Mouse (Mus musculus) midbrain, embryonic 10.5 days (tissue): ENCODE data around the gene Auh. TPM values are rescaled to one million over a fixed set of nuclear protein-coding genes. Genes with fewer than 3 reads are reported as not detected.

ENCODE experiments used
- DNase-seq: peaks from one replicate; pipeline ENCODE4 v3.0.0-alpha.2; 2017; ENCODE audit warnings: low spot score
- H3K27ac ChIP-seq: fragments of 300-500 bp; sonication (generic); replicated peaks from 2 replicates; pipeline ENCODE4 v1.5.1; 2016; ENCODE audit warnings: mild to moderate bottlenecking
- H3K27me3 ChIP-seq: fragments of 300-500 bp; sonication (generic); 2 replicates; pipeline ENCODE4 v1.6.1; 2016; ENCODE audit warnings: low read depth, mild to moderate bottlenecking; ENCODE audit not compliant: poor library complexity, severe bottlenecking
- H3K36me3 ChIP-seq: fragments of 300-500 bp; sonication (generic); 2 replicates; pipeline ENCODE4 v1.6.1; 2016; ENCODE audit warnings: mild to moderate bottlenecking, moderate library complexity
- H3K4me1 ChIP-seq: fragments of 300-500 bp; sonication (generic); 2 replicates; pipeline ENCODE4 v1.6.1; 2016
- H3K4me3 ChIP-seq: fragments of 300-500 bp; sonication (generic); 2 replicates; pipeline ENCODE4 v1.5.1; 2016; ENCODE audit warnings: mild to moderate bottlenecking, moderate library complexity
- H3K9me3 ChIP-seq: fragments of 300-500 bp; sonication (generic); replicated peaks from 2 replicates; pipeline ENCODE4 v1.6.1; 2016; ENCODE audit warnings: mild to moderate bottlenecking
- WGBS: fragments of 180-500 bp; shearing (Covaris S2); methylation state at CpG from one replicate; pipeline ENCODE4 v1.1.7; 2016; 5-methylcytosine and 5-hydroxymethylcytosine counted together
- polyA plus RNA-seq: library from polyadenylated mRNA; unstranded; fragments of >200 nt; fragmentation: Nextera tagmentation; extraction: Ambion mirVana; gene quantifications from 2 replicates; pipeline ENCODE4 v1.2.1, GENCODE M21; 2016

Auh gene
- polyA plus RNA-seq, 1 experiment from 2014 or later, result 35.2 TPM

GRCm38 (mm10) chr13:52845618-52846017 is 83.9 kb downstream of the Auh start:
- Histone ChIP-seq H3K27me3 (no peaks in the 10 kb centered on the region), H3K4me3 (no peak overlapping the region), H3K9me3 (no peaks in the 10 kb centered on the region), H3K27ac (no peak overlapping the region), H3K4me1 (no peaks in the 10 kb centered on the region; the same call in 1 of the 2 replicates), H3K36me3 (peaks cover 2% of the 10 kb centered on the region; the same call in 1 of the 2 replicates)
- DNase-seq, result no peak
- WGBS, result 88% methylated on average over 4 of the region's 4 CpGs

GRCm38 (mm10) chr13:52843536-52844178 is 85.8 kb downstream of the Auh start:
- H3K9me3 ChIP-seq, result no peaks in the 10 kb centered on the region
- 0 out of 2 replicates have a peak, but pooled peaks cover 9% of the 10 kb centered on the region for H3K4me1 ChIP-seq
- H3K36me3 ChIP-seq, result peaks cover 3% of the 10 kb centered on the region; the same call in 1 of the 2 replicates
- H3K27ac ChIP-seq, result no peak overlapping the region
- no peaks in the 10 kb centered on the region for H3K27me3 ChIP-seq
- DNase-seq, result no peak
- no peak overlapping the region for H3K4me3 ChIP-seq
- WGBS, result 93% methylated on average over 10 of the region's 10 CpGs

- Histone ChIP-seq H3K36me3 (peaks cover 21% of the 10 kb centered on the region; the same call in 1 of the 2 replicates), H3K4me1 (0 out of 2 replicates have a peak, but pooled peaks cover 9% of the 10 kb centered on the region), H3K9me3 (no peaks in the 10 kb centered on the region), H3K4me3 (no peak overlapping the region), H3K27me3 (no peaks in the 10 kb centered on the region), H3K27ac (no peak overlapping the region)
- 93% methylated on average over 8 of the region's 8 CpGs for WGBS
- no peak for DNase-seq
These were observed 93.2 kb downstream of the Auh start for GRCm38 (mm10) chr13:52836231-52836630.

- Histone ChIP-seq H3K27me3 (no peaks in the 10 kb centered on the region), H3K27ac (no peak overlapping the region), H3K4me1 (0 out of 2 replicates have a peak, but pooled peaks cover 5% of the 10 kb centered on the region), H3K36me3 (peaks cover 19% of the 10 kb centered on the region; the same call in 1 of the 2 replicates), H3K9me3 (no peaks in the 10 kb centered on the region), H3K4me3 (no peak overlapping the region)
- no peak for DNase-seq
- WGBS, result 84% methylated on average over 8 of the region's 8 CpGs
These were observed 94.9 kb downstream of the Auh start for GRCm38 (mm10) chr13:52834591-52834990.

- WGBS, result 90% methylated on average over 2 of the region's 2 CpGs
- peaks cover 19% of the 10 kb centered on the region; the same call in 1 of the 2 replicates for H3K36me3 ChIP-seq
- H3K4me1 ChIP-seq, result 0 out of 2 replicates have a peak, but pooled peaks cover 4% of the 10 kb centered on the region
- H3K9me3 ChIP-seq, result no peaks in the 10 kb centered on the region
- no peaks in the 10 kb centered on the region for H3K27me3 ChIP-seq
- no peak overlapping the region for H3K4me3 ChIP-seq
- no peak for DNase-seq
- H3K27ac ChIP-seq, result no peak overlapping the region
These were observed 95.7 kb downstream of the Auh start for GRCm38 (mm10) chr13:52833748-52834147.

- no peak for DNase-seq
- 76% methylated on average over 4 of the region's 4 CpGs for WGBS
- Histone ChIP-seq H3K4me1 (peaks cover 7% of the 10 kb centered on the region; the same call in 1 of the 2 replicates), H3K27ac (no peak overlapping the region), H3K9me3 (no peaks in the 10 kb centered on the region), H3K4me3 (no peak overlapping the region), H3K27me3 (no peaks in the 10 kb centered on the region), H3K36me3 (peaks cover 19% of the 10 kb centered on the region; the same call in 1 of the 2 replicates)
These were observed 96.3 kb downstream of the Auh start for GRCm38 (mm10) chr13:52833220-52833619.

GRCm38 (mm10) chr13:52832481-52833170 is 96.9 kb downstream of the Auh start:
- no peak overlapping the region for H3K27ac ChIP-seq
- peaks cover 8% of the 10 kb centered on the region; the same call in 1 of the 2 replicates for H3K4me1 ChIP-seq
- no peak overlapping the region for H3K4me3 ChIP-seq
- H3K36me3 ChIP-seq, result peaks cover 18% of the 10 kb centered on the region; the same call in 1 of the 2 replicates
- no peaks in the 10 kb centered on the region for H3K9me3 ChIP-seq
- no peaks in the 10 kb centered on the region for H3K27me3 ChIP-seq
- DNase-seq, result no peak
- whole genome bisulfite sequencing, result 90% methylated on average over 8 of the region's 8 CpGs

- no peaks in the 10 kb centered on the region for H3K9me3 ChIP-seq
- no peaks in the 10 kb centered on the region for H3K27me3 ChIP-seq
- peaks cover 8% of the 10 kb centered on the region; the same call in 1 of the 2 replicates for H3K4me1 ChIP-seq
- no peak overlapping the region for H3K4me3 ChIP-seq
- WGBS, result 91% methylated on average over 13 of the region's 13 CpGs
- DNase-seq, result no peak
- peaks cover 6% of the 10 kb centered on the region; the same call in 1 of the 2 replicates for H3K36me3 ChIP-seq
- H3K27ac ChIP-seq, result no peak overlapping the region
These were observed 98.3 kb downstream of the Auh start for GRCm38 (mm10) chr13:52831037-52831757.

GRCm38 (mm10) chr13:52828946-52829523 is 100.4 kb downstream of the Auh start:
- Histone ChIP-seq H3K4me1 (peaks cover 12% of the 10 kb centered on the region; the same call in 1 of the 2 replicates), H3K4me3 (no peak overlapping the region), H3K36me3 (no peaks in the 10 kb centered on the region), H3K9me3 (no peaks in the 10 kb centered on the region), H3K27me3 (peaks cover under 1% of the 10 kb centered on the region; the same call in 1 of the 2 replicates), H3K27ac (no peak overlapping the region)
- WGBS, result 87% methylated on average over 12 of the region's 12 CpGs
- no peak for DNase-seq

GRCm38 (mm10) chr13:52828217-52828616 is 101.3 kb downstream of the Auh start:
- Histone ChIP-seq H3K9me3 (no peaks in the 10 kb centered on the region), H3K36me3 (no peaks in the 10 kb centered on the region), H3K27me3 (peaks cover 9% of the 10 kb centered on the region), H3K4me3 (no peak overlapping the region), H3K4me1 (peaks cover 13% of the 10 kb centered on the region), H3K27ac (no peak overlapping the region)
- DNase-seq, result no peak
- 59% methylated on average over 2 of the region's 2 CpGs for WGBS

- H3K9me3 ChIP-seq, result no peaks in the 10 kb centered on the region
- no peaks in the 10 kb centered on the region for H3K36me3 ChIP-seq
- peaks cover 20% of the 10 kb centered on the region for H3K27me3 ChIP-seq
- no peak overlapping the region for H3K27ac ChIP-seq
- H3K4me1 ChIP-seq, result peaks cover 28% of the 10 kb centered on the region
- H3K4me3 ChIP-seq, result no peak overlapping the region
- no peak for DNase-seq
These were observed 102.8 kb downstream of the Auh start for GRCm38 (mm10) chr13:52826666-52827065.

- no peak for DNase-seq
- H3K27ac ChIP-seq, result no peak overlapping the region
- no peak overlapping the region for H3K4me3 ChIP-seq
- no peaks in the 10 kb centered on the region for H3K9me3 ChIP-seq
- H3K27me3 ChIP-seq, result peaks cover 31% of the 10 kb centered on the region
- no peaks in the 10 kb centered on the region for H3K36me3 ChIP-seq
- H3K4me1 ChIP-seq, result peaks cover 34% of the 10 kb centered on the region
- 68% methylated on average over 9 of the region's 9 CpGs for WGBS
These were observed 104.7 kb downstream of the Auh start for GRCm38 (mm10) chr13:52824754-52825153.
